Mouse (Mus musculus) kidney, adult 2 months (tissue): ENCODE measurements around the gene Tfb1m.

Experiments used
- CTCF ChIP-seq: fragments of 200-500 bp; conservative IDR thresholded peaks from 2 replicates; pipeline ENCODE4 v1.5.1; 2011; ENCODE audit warnings: low read depth, mild to moderate bottlenecking, control low read depth, low read length, moderate library complexity, mixed read lengths; ENCODE audit not compliant: insufficient read depth, insufficient read length
- POLR2A ChIP-seq: fragments of 200-500 bp; IDR thresholded peaks from one replicate; pipeline ENCODE4 v1.6.1; 2011; ENCODE audit warnings: low read depth, low read length, control low read depth

DNA sequence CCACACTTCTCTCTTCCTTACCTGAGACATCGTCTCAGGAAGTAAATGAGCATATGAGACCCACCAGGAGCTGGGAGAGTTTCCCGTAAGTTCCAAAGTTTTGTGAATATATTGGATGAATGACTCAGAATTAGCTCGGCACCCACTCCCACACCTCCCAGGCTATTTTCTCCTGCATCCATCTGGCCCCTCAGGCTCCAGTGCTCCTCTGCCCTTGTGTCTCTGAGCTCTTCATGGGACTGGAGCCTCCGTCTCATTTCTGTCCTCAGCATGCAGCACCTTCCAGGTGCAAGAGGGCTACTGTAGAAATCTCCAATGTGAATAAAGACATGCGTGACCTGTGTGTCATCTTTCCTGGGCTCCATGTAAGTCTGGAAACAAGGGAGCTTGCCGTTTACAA is 85.6 kb downstream of the Tfb1m start:
- TF ChIP-seq CTCF: no peak
- no peak for TF ChIP-seq POLR2A
